Mouse (Mus musculus) T-helper 2 cell (primary cell): ENCODE data around the gene Rassf4.
"Not testable (repeated sequence)": the region's sequence is repeated elsewhere in the genome, so short reads cannot be mapped to it uniquely, and the experiment has no call there.

Source experiments
- in situ Hi-C: fragments of 300-600 bp; cut with MboI, MseI; formaldehyde crosslinking; loops from one replicate; pipeline ENCODE4 v1.15.1; 2025; ENCODE audit warnings: high pct_unique_total_duplicates

Rassf4 gene

GRCm38 (mm10) chr6:116637496-116637895, 36.3 kb downstream of the Rassf4 start:
- in situ Hi-C loops, result no loop called here

- in situ Hi-C loops, result no loop called here
Observed at GRCm38 (mm10) chr6:116636581-116637235, 37.0 kb downstream of the Rassf4 start.

GRCm38 (mm10) chr6:116635251-116636180, 38.2 kb downstream of the Rassf4 start:
- in situ Hi-C loops, result no loop called here

GRCm38 (mm10) chr6:116633741-116634695, 39.7 kb downstream of the Rassf4 start:
- in situ Hi-C loops, result no loop called here

- in situ Hi-C loops, result no loop called here
Observed at GRCm38 (mm10) chr6:116632129-116632528, 41.6 kb downstream of the Rassf4 start.

- in situ Hi-C loops, result no loop called here
Observed at GRCm38 (mm10) chr6:116629766-116630165, 44.0 kb downstream of the Rassf4 start.

GRCm38 (mm10) chr6:116628539-116629171, 45.1 kb downstream of the Rassf4 start, which contains the start of gene Zfp422:
Zfp422 (minus strand) TSS chr6:116628999.
- in situ Hi-C loops, result no loop called here

GRCm38 (mm10) chr6:116628095-116628494, 45.7 kb downstream of the Rassf4 start:
- in situ Hi-C loops, result no loop called here

- in situ Hi-C loops, result not testable (repeated sequence)
Observed at GRCm38 (mm10) chr6:116626417-116626816, 47.3 kb downstream of the Rassf4 start.

GRCm38 (mm10) chr6:116621318-116622023, 52.3 kb downstream of the Rassf4 start:
- in situ Hi-C loops, result no loop called here

- in situ Hi-C loops, result no loop called here
Observed at GRCm38 (mm10) chr6:116618073-116618472, 55.7 kb downstream of the Rassf4 start.

- in situ Hi-C loops, result no loop called here
Observed at GRCm38 (mm10) chr6:116615719-116616118, 58.0 kb downstream of the Rassf4 start.

- in situ Hi-C loops, result no loop called here
Observed at GRCm38 (mm10) chr6:116607230-116607629, 66.5 kb downstream of the Rassf4 start.

- in situ Hi-C loops, result not testable (repeated sequence)
Observed at GRCm38 (mm10) chr6:116600969-116601368, 72.8 kb downstream of the Rassf4 start.

- in situ Hi-C loops, result no loop called here
Observed at GRCm38 (mm10) chr6:116584095-116584494, 89.7 kb downstream of the Rassf4 start, which contains the start of gene Olfr215. Olfr215 (minus strand) TSS chr6:116584195.
